Comparison of ENCODE assay signal across 8 mouse cellular contexts in the genomic region with DNA sequence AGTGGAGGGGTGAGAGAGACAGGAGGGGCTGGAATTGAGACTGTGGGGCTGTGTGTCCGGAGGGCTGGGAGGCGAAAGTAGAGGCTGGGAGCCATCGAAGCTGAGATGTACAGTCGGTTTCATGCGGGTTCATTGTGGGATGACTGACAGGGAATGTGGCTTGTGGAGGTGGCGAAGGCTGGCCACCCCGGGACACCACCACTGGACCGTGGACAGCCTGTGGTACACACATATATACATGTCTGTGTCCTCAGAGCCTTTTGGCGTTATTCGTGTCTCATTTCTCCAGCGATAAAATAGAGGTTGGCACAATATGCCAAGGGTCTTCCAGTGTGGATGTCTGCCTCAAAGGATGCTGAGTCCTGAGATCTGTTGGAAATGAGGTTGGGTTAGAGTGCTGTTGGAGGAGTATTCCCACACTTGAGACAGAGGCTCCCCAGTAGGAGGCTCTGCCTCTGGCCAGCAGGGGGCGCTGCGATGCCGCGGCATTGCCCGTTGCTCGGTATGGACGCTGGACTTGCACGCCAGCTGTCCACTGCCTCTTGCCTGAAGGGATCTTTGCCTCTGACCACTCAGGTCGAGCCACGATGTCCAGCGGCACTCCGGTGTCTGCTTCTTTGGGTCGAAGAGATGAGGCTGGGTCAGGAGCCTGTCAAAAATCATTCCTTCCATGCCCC. TPM values are rescaled to one million over a fixed set of nuclear protein-coding genes. Genes with fewer than 3 reads are reported as not detected.
DNase-seq lines count a peak whose midpoint lies in the region; ATAC-seq and TF ChIP-seq lines count a peak whose summit lies in the region.

No protein-coding gene starts in this region.

- H3K27me3 ChIP-seq in forebrain, embryonic 16.5 days (replicated peaks; ENCODE audit: control insufficient read depth, insufficient read depth, low read length) = no peaks in the 10 kb centered on the region
- H3K27me3 ChIP-seq in lung, embryonic 14.5 days (ENCODE audit: insufficient read depth, low read length) = no peaks in the 10 kb centered on the region

- H3K36me3 ChIP-seq in ES-E14 (ENCODE audit: control insufficient read depth, insufficient read depth, low read length, poor library complexity, severe bottlenecking) = no peaks in the 10 kb centered on the region
- H3K36me3 ChIP-seq in forebrain, embryonic 16.5 days (ENCODE audit: control insufficient read depth, insufficient read depth) = no peaks in the 10 kb centered on the region
- H3K36me3 ChIP-seq in lung, embryonic 14.5 days (ENCODE audit: insufficient read depth) = no peaks in the 10 kb centered on the region

- H3K4me1 ChIP-seq in ES-E14 (ENCODE audit: control insufficient read depth in 2 of 2, insufficient read depth in 2 of 2, low read length in 2 of 2, poor library complexity in 1 of 2) = peaks cover 0 to 11% of the 10 kb centered on the region in 2 experiments; a peak in 3 of 4 replicates
- 0 out of 2 replicates have a peak, but pooled peaks cover 5% of the 10 kb centered on the region for H3K4me1 ChIP-seq in forebrain, embryonic 16.5 days (replicated peaks; ENCODE audit: control insufficient read depth, insufficient read depth, low read length)
- no peaks in the 10 kb centered on the region for H3K4me1 ChIP-seq in lung, embryonic 14.5 days (ENCODE audit: insufficient read depth)
- H3K4me1 ChIP-seq in olfactory bulb, adult 2 months (ENCODE audit: control insufficient read depth, insufficient read depth, low read length) = peaks cover 4% of the 10 kb centered on the region; the same call in 1 of the 2 replicates

- ATAC-seq in forebrain, embryonic 16.5 days = peak; percentile 79
- ATAC-seq in lung, embryonic 14.5 days (ENCODE audit: insufficient read depth) = peak; percentile 88

- H3K27ac ChIP-seq in ES-E14 (ENCODE audit: insufficient read depth, low read depth, low read length, poor library complexity, severe bottlenecking) = no peak overlapping the region
- no peak overlapping the region for H3K27ac ChIP-seq in forebrain, embryonic 16.5 days (ENCODE audit: low read length)
- no peak overlapping the region for H3K27ac ChIP-seq in lung, embryonic 14.5 days (ENCODE audit: low read depth)
- no peak overlapping the region for H3K27ac ChIP-seq in olfactory bulb, adult 2 months (ENCODE audit: insufficient read depth, low read depth, low read length)

- intact Hi-C loops in heart, postnatal 36 days (cut with DNase I) = loop anchor here (1.0 to 5.0 kb wide), 3 partner anchors 53 to 219 kb away; no protein-coding TSS in a partner anchor

- in situ Hi-C loops in ES-E14 (cut with MboI; ENCODE audit: low sequenced_read_pairs in 2 of 2, unreplicated experiment in 2 of 2) = no loop called here

- no peak for DNase-seq in ES-E14 (ENCODE audit: low read depth, low spot score)
- peak; percentile 83 to 87 for DNase-seq in cerebellum, adult 18-20 months
- peak; percentile 91 to 93 for DNase-seq in heart, postnatal 36 days
- peak; percentile 68 to 87 for DNase-seq in layer of hippocampus, adult 18-20 months (ENCODE audit: low spot score in 2 of 2)
- peak; percentile 96 for DNase-seq in lung, embryonic 14.5 days
- DNase-seq in testis, postnatal 14 days (ENCODE audit: low spot score) = peak; percentile 88

- H3K4me2 ChIP-seq in forebrain, embryonic 16.5 days (ENCODE audit: low read length) = peak overlapping the region; percentile 31
- peak overlapping the region; percentile 44; the same call in 1 of the 2 replicates for H3K4me2 ChIP-seq in lung, embryonic 14.5 days

- H3K4me3 ChIP-seq in ES-E14 (ENCODE audit: insufficient read depth in 1 of 2, low read depth in 1 of 2, low read length in 2 of 2, poor library complexity in 1 of 2, severe bottlenecking in 1 of 2) = no peak overlapping the region
- no peak overlapping the region for H3K4me3 ChIP-seq in forebrain, embryonic 16.5 days (replicated peaks; ENCODE audit: low read length)
- H3K4me3 ChIP-seq in lung, embryonic 14.5 days (ENCODE audit: low read depth, low read length) = no peak overlapping the region
- no peak overlapping the region for H3K4me3 ChIP-seq in olfactory bulb, adult 2 months (ENCODE audit: insufficient read depth, low read depth, low read length)

- 24% methylated on average over 24 of the region's 24 CpGs for WGBS in forebrain, embryonic 16.5 days
- WGBS in lung, embryonic 14.5 days = 19% methylated on average over 24 of the region's 24 CpGs
- WGBS in olfactory bulb, adult 2 months = 24% methylated on average over 24 of the region's 24 CpGs

- no peaks in the 10 kb centered on the region for H3K9me3 ChIP-seq in ES-E14 (ENCODE audit: control insufficient read depth, insufficient read depth, low read depth, low read length)
- H3K9me3 ChIP-seq in forebrain, embryonic 16.5 days (ENCODE audit: control insufficient read depth, low read length) = no peaks in the 10 kb centered on the region
- no peaks in the 10 kb centered on the region for H3K9me3 ChIP-seq in lung, embryonic 14.5 days (ENCODE audit: low read depth, low read length)

- peak; percentile 100 for TF ChIP-seq CTCF in lung, embryonic 14.5 days (IDR thresholded peaks at IDR 0.05; ENCODE audit: low read depth)
- TF ChIP-seq CTCF in olfactory bulb, adult 2 months (IDR thresholded peaks at IDR 0.05; ENCODE audit: insufficient read depth, low read depth, low read length) = peak; percentile 99

- H3K9ac ChIP-seq in ES-E14 (ENCODE audit: insufficient read depth, low read depth, low read length, poor library complexity, severe bottlenecking) = no peak overlapping the region
- H3K9ac ChIP-seq in forebrain, embryonic 16.5 days (replicated peaks; ENCODE audit: low read depth, low read length) = no peak overlapping the region
- no peak overlapping the region for H3K9ac ChIP-seq in lung, embryonic 14.5 days

- TF ChIP-seq POLR2A in olfactory bulb, adult 2 months (IDR thresholded peaks at IDR 0.05; ENCODE audit: insufficient read depth, low read depth, low read length) = no peak

TF ChIP-seq in ES-E14, 5 proteins besides CTCF, POLR2A, EP300 and RAD21:
- no peak for TF ChIP-seq ZNF384 (IDR thresholded peaks at IDR 0.05; ENCODE audit: low read depth, low read length)
- TF ChIP-seq ZC3H11A (IDR thresholded peaks at IDR 0.05; ENCODE audit: borderline replicate concordance, low read depth, low read length) = peak; percentile 60; the same call in 1 of the 2 replicates

RNA-seq across cellular contexts. Expression of gene Nxph3, which starts 19.3 kb away (rescaled TPM):
- total RNA-seq in ES-E14 (2012; rRNA removed) = 2.4 and 5.5 TPM in 2 replicates
- 7.5 and 7.6 TPM in 2 replicates for polyA plus RNA-seq in forebrain, embryonic 16.5 days (2015; fragmentation: Nextera tagmentation; extraction: Ambion mirVana)
- under 1 TPM; 0.64 to 0.68 TPM for total RNA-seq in heart, postnatal 36 days (2021)
- total RNA-seq in layer of hippocampus, adult 18-20 months (2021) = 10 to 100 TPM; 16.5 to 26.3 TPM
- polyA plus RNA-seq in lung, embryonic 14.5 days (2014; fragmentation: Nextera tagmentation; extraction: Ambion mirVana) = 0.18 and 0.28 TPM in 2 replicates
- not detected in 2 replicates for polyA plus RNA-seq in olfactory bulb, adult 2 months (2012; ENCODE audit: insufficient read depth, insufficient read length, low replicate concordance, missing spikeins)

RNA-seq across cellular contexts. Expression of gene Ngfr, which starts 53.9 kb away (rescaled TPM):
- total RNA-seq in ES-E14 (2012; rRNA removed) = 19.9 and 26.1 TPM in 2 replicates
- polyA plus RNA-seq in forebrain, embryonic 16.5 days (2015; fragmentation: Nextera tagmentation; extraction: Ambion mirVana) = 8.2 and 8.7 TPM in 2 replicates
- total RNA-seq in heart, postnatal 36 days (2021) = under 1 TPM; 0.33 to 0.92 TPM
- total RNA-seq in layer of hippocampus, adult 18-20 months (2021) = 1 to 10 TPM; 1.8 to 1.9 TPM
- polyA plus RNA-seq in lung, embryonic 14.5 days (2014; fragmentation: Nextera tagmentation; extraction: Ambion mirVana) = 5.0 and 5.9 TPM in 2 replicates
- not detected in 2 replicates for polyA plus RNA-seq in olfactory bulb, adult 2 months (2012; ENCODE audit: insufficient read depth, insufficient read length, low replicate concordance, missing spikeins)
